Mouse (Mus musculus) lung, adult 2 months (tissue): ENCODE measurements around the gene 4930438A08Rik. TPM values are rescaled to one million over a fixed set of nuclear protein-coding genes. Genes with fewer than 3 reads are reported as not detected.
A peak's percentile ranks its signal among the peaks of the same experiment; 100 is the strongest.

Experiments
- DNase-seq: peaks from one replicate; pipeline ENCODE4 v3.0.0; 2022
- H3K4me1 ChIP-seq: fragments of 200-500 bp; 2 replicates; pipeline ENCODE4 v1.6.1; 2011; ENCODE audit warnings: low read length; ENCODE audit not compliant: control insufficient read depth, insufficient read depth
- H3K4me3 ChIP-seq: fragments of 200-500 bp; replicated peaks from 2 replicates; pipeline ENCODE3; 2011; ENCODE audit warnings: low read depth, mild to moderate bottlenecking, control low read depth, low read length; ENCODE audit errors: extremely low read depth
- CTCF ChIP-seq: fragments of 200-500 bp; IDR thresholded peaks from 2 replicates; pipeline ENCODE4 v1.5.1; 2011; ENCODE audit warnings: mild to moderate bottlenecking, low read length, control low read depth; ENCODE audit not compliant: insufficient read depth
- POLR2A ChIP-seq: fragments of 200-500 bp; IDR thresholded peaks from 2 replicates; pipeline ENCODE4 v1.6.1; 2011; ENCODE audit warnings: low read depth, mild to moderate bottlenecking, control low read depth, low read length, borderline replicate concordance; ENCODE audit errors: extremely low read depth
- WGBS: fragments of 180-500 bp; shearing (Covaris S2); methylation state at CpG from one replicate; pipeline ENCODE4 v1.1.7; 2018; 5-methylcytosine and 5-hydroxymethylcytosine counted together
- polyA plus RNA-seq: library from polyadenylated mRNA; depleted of rRNA; stranded (reverse); fragments of >200 nt; gene quantifications from 2 replicates; pipeline ENCODE4 v1.2.3, GENCODE M21; 2012; rRNA removed

Gene 4930438A08Rik
- polyA plus RNA-seq, 1 experiment = 0.12 TPM

- Histone ChIP-seq H3K4me3 (peak within 1 kb of the TSS; percentile 83), H3K4me1 (peaks cover 2% of the 10 kb centered on the region)
- peak; percentile 88 for DNase-seq
- TF ChIP-seq CTCF (no peak), POLR2A (peak; percentile 76; the same call in 1 of the 2 replicates)
- whole genome bisulfite sequencing = under 1% methylated on average over 52 of the region's 52 CpGs
Observed at GRCm38 (mm10) chr11:58330276-58331148, 55.9 kb downstream of the 4930438A08Rik start, which contains the start of the genes Zfp672 and Sh3bp5l. Gene Zfp672 (minus strand): TSS chr11:58330339. Gene Sh3bp5l (plus strand): TSS chr11:58330724.

DNA sequence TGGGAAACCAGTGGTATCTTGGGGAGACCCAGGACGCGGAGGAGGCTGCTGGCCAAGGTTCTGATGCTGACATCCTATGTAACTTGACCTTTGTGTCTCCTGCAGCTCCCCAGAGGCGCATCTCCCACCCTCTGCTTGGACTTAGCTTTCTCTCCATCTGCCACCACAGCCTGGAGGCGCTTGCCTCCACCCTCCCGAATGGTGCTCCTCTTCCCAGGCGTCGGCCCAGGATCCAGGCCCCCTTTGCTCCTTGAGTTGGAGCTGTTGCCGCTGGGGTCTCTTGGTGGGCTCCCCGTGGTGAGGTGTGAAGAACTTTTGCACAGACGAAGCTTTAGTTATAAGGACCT, 56.5 kb downstream of the 4930438A08Rik start:
- peak overlapping the region; percentile 83 for H3K4me3 ChIP-seq
- no peak for DNase-seq
- TF ChIP-seq CTCF = no peak
- TF ChIP-seq POLR2A = no peak
- 14% methylated on average over 10 of the region's 10 CpGs for WGBS
- H3K4me1 ChIP-seq = peaks cover 2% of the 10 kb centered on the region

GRCm38 (mm10) chr11:58331546-58331945, 56.9 kb downstream of the 4930438A08Rik start:
- Histone ChIP-seq H3K4me3 (no peak overlapping the region), H3K4me1 (peaks cover 2% of the 10 kb centered on the region)
- WGBS = 79% methylated on average over 6 of the region's 6 CpGs
- no peak for DNase-seq
- TF ChIP-seq POLR2A (no peak), CTCF (no peak)

- H3K4me3 ChIP-seq = no peak overlapping the region
- TF ChIP-seq CTCF (no peak), POLR2A (no peak)
- no peaks in the 10 kb centered on the region; the same call in 1 of the 2 replicates for H3K4me1 ChIP-seq
- DNase-seq = peak; percentile 31
- WGBS = 33% methylated on average over 3 of the region's 3 CpGs
Observed at GRCm38 (mm10) chr11:58334746-58335145, 60.1 kb downstream of the 4930438A08Rik start.

Other genes with a start within 250 kb of the 4930438A08Rik start
- 0.42 and 1.6 TPM in 2 replicates for gene Gm12248, start 181.7 kb upstream of the 4930438A08Rik start, polyA plus RNA-seq
- 41.5 and 64.0 TPM in 2 replicates for gene Cnot8, start 170.6 kb upstream of the 4930438A08Rik start, polyA plus RNA-seq
- gene Gemin5, start 106.3 kb upstream of the 4930438A08Rik start, polyA plus RNA-seq = 5.5 and 5.7 TPM in 2 replicates
- gene Mrpl22, start 103.1 kb upstream of the 4930438A08Rik start, polyA plus RNA-seq = 18.4 and 22.6 TPM in 2 replicates
- 11.6 and 14.7 TPM in 2 replicates for gene Igtp, start 75.2 kb upstream of the 4930438A08Rik start, polyA plus RNA-seq
- gene Irgm2, start 75.2 kb upstream of the 4930438A08Rik start, polyA plus RNA-seq = 13.9 and 16.4 TPM in 2 replicates
- 17.0 and 24.1 TPM in 2 replicates for gene Zfp692, start 32.3 kb downstream of the 4930438A08Rik start, polyA plus RNA-seq
- gene Zfp672, start 55.5 kb downstream of the 4930438A08Rik start, polyA plus RNA-seq = 30.2 and 30.6 TPM in 2 replicates
- 29.4 and 36.5 TPM in 2 replicates for gene Sh3bp5l, start 55.9 kb downstream of the 4930438A08Rik start, polyA plus RNA-seq
- gene Lypd8, start 104.2 kb downstream of the 4930438A08Rik start, polyA plus RNA-seq = 0.71 and 47.1 TPM in 2 replicates
- gene 1810065E05Rik, start 146.3 kb downstream of the 4930438A08Rik start, polyA plus RNA-seq = 1.7 TPM in 1 of 2 replicates, not detected in the other
- gene Gm12253, start 157.8 kb downstream of the 4930438A08Rik start, polyA plus RNA-seq = not detected in 2 replicates
- gene Lypd9, start 178.1 kb downstream of the 4930438A08Rik start, polyA plus RNA-seq = not detected in 2 replicates
- not detected in 2 replicates for gene Olfr30, start 187.5 kb downstream of the 4930438A08Rik start, polyA plus RNA-seq
- not detected in 2 replicates for gene Olfr332, start 217.8 kb downstream of the 4930438A08Rik start, polyA plus RNA-seq
- not detected in 2 replicates for gene Olfr331, start 227.8 kb downstream of the 4930438A08Rik start, polyA plus RNA-seq